Mouse (Mus musculus) MEL (cell line): ENCODE results near the gene Pcbp3. TPM values are rescaled to one million over a fixed set of nuclear protein-coding genes. Genes with fewer than 3 reads are reported as not detected.

Source experiments
- DNase-seq: peaks from one replicate; pipeline ENCODE4 v3.0.0; 2011; ENCODE audit warnings: low read depth, low spot score
- H3K27ac ChIP-seq: 2 replicates; pipeline ENCODE4 v1.5.1; 2012; ENCODE audit warnings: low read depth, mild to moderate bottlenecking, control low read depth, low read length, moderate library complexity; ENCODE audit not compliant: control insufficient read depth
- H3K27me3 ChIP-seq, 2 experiments: fragments of 150-350 bp in 1 of 2; sonication (generic) in 1 of 2; 2 replicates each; pipeline ENCODE4 v1.6.1; 2012; ENCODE audit warnings: low read length in 2 of 2, mild to moderate bottlenecking in 2 of 2, improper control_type of control experiment in 1 of 2, moderate library complexity in 1 of 2; ENCODE audit not compliant: insufficient read depth in 2 of 2, control insufficient read depth in 1 of 2
- H3K36me3 ChIP-seq, 2 experiments: 2 replicates each; pipeline ENCODE4 v1.6.1; 2012 to 2014; ENCODE audit warnings: low read length in 2 of 2, improper control_type of control experiment in 1 of 2, inconsistent platforms in 1 of 2, mild to moderate bottlenecking in 1 of 2; ENCODE audit not compliant: insufficient read depth in 2 of 2, control insufficient read depth in 1 of 2
- H3K4me1 ChIP-seq, 2 experiments: fragments of 150-350 bp in 1 of 2; sonication (generic) in 1 of 2; 2 replicates each; pipeline ENCODE4 v1.6.1; 2012; ENCODE audit warnings: low read length in 2 of 2, improper control_type of control experiment in 1 of 2, mild to moderate bottlenecking in 1 of 2; ENCODE audit not compliant: insufficient read depth in 2 of 2, control insufficient read depth in 1 of 2
- H3K4me3 ChIP-seq, 2 experiments: fragments of 150-350 bp in 1 of 2; sonication (generic) in 1 of 2; 2 replicates each; pipeline ENCODE4 v1.5.1; 2012; ENCODE audit warnings: low read depth in 2 of 2, low read length in 2 of 2, mild to moderate bottlenecking in 2 of 2, moderate library complexity in 2 of 2, control low read depth in 1 of 2, improper control_type of control experiment in 1 of 2; ENCODE audit not compliant: control insufficient read depth in 1 of 2, insufficient read depth in 1 of 2
- H3K79me2 ChIP-seq: 2 replicates; pipeline ENCODE4 v1.6.1; 2012; ENCODE audit warnings: mild to moderate bottlenecking, low read length, moderate library complexity; ENCODE audit not compliant: control insufficient read depth, poor library complexity, insufficient read depth
- H3K9ac ChIP-seq: 2 replicates; pipeline ENCODE4 v1.6.1; 2012; ENCODE audit warnings: low read depth, mild to moderate bottlenecking, control low read depth, low read length, moderate library complexity; ENCODE audit not compliant: control insufficient read depth, poor library complexity, severe bottlenecking
- H3K9me3 ChIP-seq: fragments of 150-350 bp; sonication (generic); replicated peaks from 2 replicates; pipeline ENCODE4 v1.6.1; 2012; ENCODE audit warnings: mild to moderate bottlenecking, low read length, improper control_type of control experiment, moderate library complexity; ENCODE audit not compliant: insufficient read depth
- BHLHE40 ChIP-seq: IDR thresholded peaks from 2 replicates; pipeline ENCODE4 v1.6.1; 2012; ENCODE audit warnings: low read depth, mild to moderate bottlenecking, inconsistent platforms, low read length, improper control_type of control experiment, borderline replicate concordance
- CHD1 ChIP-seq: IDR thresholded peaks from 2 replicates; pipeline ENCODE4 v1.6.1; 2012; ENCODE audit warnings: low read depth, mild to moderate bottlenecking, inconsistent platforms, low read length, improper control_type of control experiment
- CHD2 ChIP-seq: IDR thresholded peaks from 2 replicates; pipeline ENCODE4 v1.6.1; 2011; ENCODE audit warnings: low read length, improper control_type of control experiment
- CTCF ChIP-seq, 3 experiments: IDR thresholded peaks in 2 of 3; conservative IDR thresholded peaks in 1 of 3; 2 replicates each; pipeline ENCODE4 v1.5.1; 2011 to 2012; ENCODE audit warnings: low read length in 3 of 3, low read depth in 2 of 3, mild to moderate bottlenecking in 2 of 3, improper control_type of control experiment in 1 of 3, inconsistent platforms in 1 of 3, mixed read lengths in 1 of 3, moderate library complexity in 1 of 3; ENCODE audit not compliant: control insufficient read depth in 1 of 3, insufficient read depth in 1 of 3, poor library complexity in 1 of 3, severe bottlenecking in 1 of 3
- ELF1 ChIP-seq: IDR thresholded peaks from 2 replicates; pipeline ENCODE4 v1.6.1; 2014; ENCODE audit warnings: low read depth, mild to moderate bottlenecking, inconsistent platforms, low read length, improper control_type of control experiment, moderate library complexity
- EP300 ChIP-seq, 2 experiments: IDR thresholded peaks; 2 replicates each; pipeline ENCODE4 v1.6.1; 2011; ENCODE audit warnings: improper control_type of control experiment in 2 of 2, low read length in 2 of 2, low read depth in 1 of 2, mild to moderate bottlenecking in 1 of 2
- GABPA ChIP-seq: IDR thresholded peaks from 2 replicates; pipeline ENCODE4 v1.6.1; 2012; ENCODE audit warnings: low read depth, mild to moderate bottlenecking, inconsistent platforms, low read length, improper control_type of control experiment, moderate library complexity
- GATA1 ChIP-seq: IDR thresholded peaks from 2 replicates; pipeline ENCODE4 v1.6.1; 2011; ENCODE audit warnings: low read depth, low read length, improper control_type of control experiment
- KAT2A ChIP-seq: conservative IDR thresholded peaks from 2 replicates; pipeline ENCODE4 v1.6.1; 2012; ENCODE audit warnings: low read depth, low read length, improper control_type of control experiment, inconsistent platforms
- MAFK ChIP-seq: IDR thresholded peaks from 2 replicates; pipeline ENCODE4 v1.6.1; 2011; ENCODE audit warnings: low read depth, mild to moderate bottlenecking, low read length, improper control_type of control experiment, borderline replicate concordance
- MAX ChIP-seq: IDR thresholded peaks from 2 replicates; pipeline ENCODE4 v1.6.1; 2011; ENCODE audit warnings: low read length, improper control_type of control experiment
- MAZ ChIP-seq: IDR thresholded peaks from 2 replicates; pipeline ENCODE4 v1.6.1; 2012; ENCODE audit warnings: low read depth, mild to moderate bottlenecking, inconsistent platforms, low read length, improper control_type of control experiment
- MEF2A ChIP-seq: IDR thresholded peaks from 2 replicates; pipeline ENCODE4 v1.6.1; 2014; ENCODE audit warnings: low read depth, mild to moderate bottlenecking, inconsistent platforms, low read length, improper control_type of control experiment; ENCODE audit not compliant: poor library complexity, insufficient replicate concordance, severe bottlenecking; ENCODE audit errors: extremely low read depth
- MYB ChIP-seq: IDR thresholded peaks from 2 replicates; pipeline ENCODE4 v1.6.1; 2011; ENCODE audit warnings: mild to moderate bottlenecking, low read depth, low read length, improper control_type of control experiment
- MYC ChIP-seq: IDR thresholded peaks from 2 replicates; pipeline ENCODE4 v1.6.1; 2011; ENCODE audit warnings: low read depth, mild to moderate bottlenecking, low read length, improper control_type of control experiment, moderate library complexity
- NELFE ChIP-seq: IDR thresholded peaks from 2 replicates; pipeline ENCODE4 v1.6.1; 2011; ENCODE audit warnings: low read depth, low read length, improper control_type of control experiment
- NRF1 ChIP-seq: IDR thresholded peaks from 2 replicates; pipeline ENCODE4 v1.6.1; 2014; ENCODE audit warnings: low read depth, mild to moderate bottlenecking, inconsistent platforms, low read length, improper control_type of control experiment, moderate library complexity; ENCODE audit not compliant: poor library complexity, insufficient read depth, severe bottlenecking
- POLR2A ChIP-seq, 2 experiments: IDR thresholded peaks; 2 replicates each; pipeline ENCODE4 v1.6.1; 2011 to 2012; ENCODE audit warnings: low read length in 2 of 2, mild to moderate bottlenecking in 2 of 2, control low read depth in 1 of 2, improper control_type of control experiment in 1 of 2, low read depth in 1 of 2, moderate library complexity in 1 of 2; ENCODE audit not compliant: control insufficient read depth in 1 of 2, insufficient read depth in 1 of 2, poor library complexity in 1 of 2
- POLR2AphosphoS2 ChIP-seq: IDR thresholded peaks from 2 replicates; pipeline ENCODE4 v1.6.1; 2011; ENCODE audit warnings: low read length, improper control_type of control experiment
- RCOR1 ChIP-seq: IDR thresholded peaks from 2 replicates; pipeline ENCODE4 v1.6.1; 2012; ENCODE audit warnings: low read depth, mild to moderate bottlenecking, inconsistent platforms, low read length, improper control_type of control experiment
- SIN3A ChIP-seq: IDR thresholded peaks from 2 replicates; pipeline ENCODE4 v1.6.1; 2012; ENCODE audit warnings: low read length, improper control_type of control experiment, inconsistent platforms
- SMC3 ChIP-seq: IDR thresholded peaks from 2 replicates; pipeline ENCODE4 v1.6.1; 2011; ENCODE audit warnings: low read depth, low read length, improper control_type of control experiment
- TAL1 ChIP-seq: IDR thresholded peaks from 2 replicates; pipeline ENCODE4 v1.6.1; 2012; ENCODE audit warnings: mild to moderate bottlenecking, inconsistent platforms, low read length, moderate library complexity, mixed read lengths
- TBP ChIP-seq: IDR thresholded peaks from 2 replicates; pipeline ENCODE4 v1.8.0; 2011; ENCODE audit warnings: low read depth, low read length, improper control_type of control experiment
- USF1 ChIP-seq: IDR thresholded peaks from 2 replicates; pipeline ENCODE4 v1.6.1; 2014; ENCODE audit warnings: low read depth, mild to moderate bottlenecking, inconsistent platforms, low read length, improper control_type of control experiment, moderate library complexity
- USF2 ChIP-seq, 2 experiments: IDR thresholded peaks; 2 replicates each; pipeline ENCODE4 v1.6.1; 2011 to 2012; ENCODE audit warnings: improper control_type of control experiment in 2 of 2, low read length in 2 of 2, borderline replicate concordance in 1 of 2, inconsistent platforms in 1 of 2, low read depth in 1 of 2, mild to moderate bottlenecking in 1 of 2; ENCODE audit not compliant: insufficient read depth in 1 of 2
- ZC3H11A ChIP-seq: IDR thresholded peaks from 2 replicates; pipeline ENCODE4 v1.6.1; 2012; ENCODE audit warnings: low read depth, mild to moderate bottlenecking, inconsistent platforms, low read length, improper control_type of control experiment
- polyA plus RNA-seq, 2 experiments: library from polyadenylated mRNA; stranded (reverse) in 1 of 2; unstranded in 1 of 2; fragments of >175 nt in 1 of 2; fragments of >200 nt in 1 of 2; gene quantifications; 2 replicates each; pipeline versions ENCODE4 v1.2.1 to v1.2.4; 2012; ENCODE audit warnings: low replicate concordance in 2 of 2, low read depth in 1 of 2; ENCODE audit not compliant: insufficient read length in 2 of 2, insufficient read depth in 1 of 2, missing spikeins in 1 of 2
- total RNA-seq: library from RNA; depleted of rRNA; stranded (reverse); fragments of 300-350 nt; gene quantifications from 2 replicates; pipeline ENCODE4 v1.2.3, GENCODE M21; 2012

Gene Pcbp3
- total and polyA plus RNA-seq, 3 experiments: 1.1 to 3.3 TPM; not detected in 1

DNA sequence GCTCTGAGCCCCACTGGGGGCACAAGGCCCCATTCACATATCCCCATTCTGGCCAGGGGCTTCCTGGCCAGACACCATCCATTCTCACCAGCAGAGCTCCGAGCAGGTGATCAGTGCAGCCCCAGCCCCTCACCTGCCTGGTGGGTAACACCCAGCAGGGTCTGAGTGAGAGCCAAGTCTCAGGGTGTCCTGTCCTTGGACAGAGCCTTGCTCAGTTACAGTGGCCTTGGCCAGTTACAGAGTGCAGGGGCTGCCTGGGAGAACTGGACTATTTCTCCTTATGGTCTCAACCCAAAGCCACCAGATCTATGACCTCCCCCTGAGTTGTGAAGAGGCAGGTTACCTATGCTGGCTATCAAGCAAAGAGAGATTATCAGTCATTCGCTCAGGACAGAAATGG, 236.6 kb downstream of the Pcbp3 start:
- no peak for DNase-seq

GRCm38 (mm10) chr10:76724231-76724736, 237.4 kb downstream of the Pcbp3 start:
- H3K4me3 ChIP-seq: no peak overlapping the region
- no peaks in the 10 kb centered on the region for H3K4me1 ChIP-seq
- no peak for DNase-seq
- TF ChIP-seq GABPA (no peak), MAX (no peak), CHD1 (no peak), ZC3H11A (no peak), MAFK (no peak), TAL1 (no peak), USF2 (IDR thresholded peaks at IDR 0.05; ENCODE audit: borderline replicate concordance in 1 of 2, insufficient read depth in 1 of 2, low read depth in 1 of 2, low read length in 2 of 2) (no peak), POLR2A (IDR thresholded peaks at IDR 0.05; ENCODE audit: control insufficient read depth in 1 of 2, insufficient read depth in 1 of 2, low read depth in 1 of 2, low read length in 2 of 2, poor library complexity in 1 of 2) (no peak), POLR2AphosphoS2 (no peak), GATA1 (no peak), MYB (no peak), RCOR1 (no peak), CHD2 (no peak), SMC3 (no peak), NRF1 (no peak), BHLHE40 (no peak), USF1 (no peak)
- H3K27ac ChIP-seq: no peak overlapping the region
- H3K27me3 ChIP-seq: no peaks in the 10 kb centered on the region
- no peaks in the 10 kb centered on the region for H3K36me3 ChIP-seq
- H3K9me3 ChIP-seq: no peaks in the 10 kb centered on the region
- no peaks in the 10 kb centered on the region for H3K79me2 ChIP-seq
- no peak overlapping the region for H3K9ac ChIP-seq

More for the DNA sequence above, 236.6 kb downstream of the Pcbp3 start:
- Histone ChIP-seq H3K27me3 (no peaks in the 10 kb centered on the region), H3K9ac (no peak overlapping the region), H3K9me3 (no peaks in the 10 kb centered on the region), H3K79me2 (no peaks in the 10 kb centered on the region), H3K27ac (no peak overlapping the region), H3K4me3 (no peak overlapping the region), H3K4me1 (no peaks in the 10 kb centered on the region), H3K36me3 (no peaks in the 10 kb centered on the region)
- TF ChIP-seq MAFK (no peak), NELFE (no peak), KAT2A (no peak), MAZ (no peak), CTCF (IDR thresholded peaks at IDR 0.05 in 2 of 3, conservative IDR thresholded peaks at IDR 0.05 in 1 of 3; ENCODE audit: control insufficient read depth in 1 of 3, insufficient read depth in 1 of 3, low read depth in 2 of 3, low read length in 3 of 3, poor library complexity in 1 of 3, severe bottlenecking in 1 of 3) (no peak), CHD1 (no peak), MYC (no peak), BHLHE40 (no peak), RCOR1 (no peak), MEF2A (no peak), GATA1 (no peak), ELF1 (no peak), TBP (no peak), ZC3H11A (no peak), SIN3A (no peak), USF2 (IDR thresholded peaks at IDR 0.05; ENCODE audit: borderline replicate concordance in 1 of 2, insufficient read depth in 1 of 2, low read depth in 1 of 2, low read length in 2 of 2) (no peak), TAL1 (no peak), EP300 (IDR thresholded peaks at IDR 0.05; ENCODE audit: low read depth in 1 of 2, low read length in 2 of 2) (no peak)
